Mouse (Mus musculus) forebrain, embryonic 12.5 days (tissue): ENCODE measurements around the gene Atg16l1. TPM values are rescaled to one million over a fixed set of nuclear protein-coding genes. Genes with fewer than 3 reads are reported as not detected.

ENCODE experiments used
- ATAC-seq: fragments of 200-750 bp; cut with Nextera tagmentation; 2 replicates; pipeline ENCODE4 v1.8.0; 2017; ENCODE audit warnings: moderate TSS enrichment; ENCODE audit not compliant: low FRiP score
- H3K27ac ChIP-seq: fragments of 300-500 bp; sonication (generic); 2 replicates; pipeline ENCODE4 v1.5.1; 2016; ENCODE audit warnings: mild to moderate bottlenecking
- H3K27me3 ChIP-seq: fragments of 300-500 bp; sonication (generic); 2 replicates; pipeline ENCODE4 v1.6.1; 2016; ENCODE audit warnings: mild to moderate bottlenecking
- H3K36me3 ChIP-seq: fragments of 300-500 bp; sonication (generic); replicated peaks from 2 replicates; pipeline ENCODE4 v1.6.1; 2016; ENCODE audit warnings: mild to moderate bottlenecking
- H3K4me1 ChIP-seq: fragments of 300-500 bp; sonication (generic); 2 replicates; pipeline ENCODE4 v1.6.1; 2016
- H3K4me2 ChIP-seq: fragments of 300-500 bp; sonication (generic); 2 replicates; pipeline ENCODE4 v1.6.1; 2016; ENCODE audit warnings: mild to moderate bottlenecking, moderate library complexity
- H3K4me3 ChIP-seq: fragments of 300-500 bp; sonication (generic); replicated peaks from 2 replicates; pipeline ENCODE4 v1.5.1; 2016; ENCODE audit warnings: mild to moderate bottlenecking
- H3K9ac ChIP-seq: fragments of 300-500 bp; sonication (generic); 2 replicates; pipeline ENCODE4 v1.6.1; 2016; ENCODE audit warnings: mild to moderate bottlenecking
- H3K9me3 ChIP-seq: fragments of 300-500 bp; sonication (generic); 2 replicates; pipeline ENCODE4 v1.6.1; 2016
- WGBS: fragments of 180-500 bp; shearing (Covaris S2); methylation state at CpG from one replicate; pipeline ENCODE4 v1.1.7; 2016; 5-methylcytosine and 5-hydroxymethylcytosine counted together
- polyA plus RNA-seq: library from polyadenylated mRNA; unstranded; fragments of >200 nt; fragmentation: Nextera tagmentation; extraction: Ambion mirVana; gene quantifications from 2 replicates; pipeline ENCODE4 v1.2.1, GENCODE M21; 2016

Atg16l1 gene
- polyA plus RNA-seq, 1 experiment from 2014 or later = 51.4 TPM

GRCm38 (mm10) chr1:87733212-87733611 lies 22.5 kb upstream of the Atg16l1 start:
- Histone ChIP-seq H3K9me3 (no peaks in the 10 kb centered on the region), H3K4me3 (no peak overlapping the region), H3K4me2 (no peak overlapping the region), H3K36me3 (no peaks in the 10 kb centered on the region), H3K9ac (no peak overlapping the region), H3K27me3 (no peaks in the 10 kb centered on the region), H3K27ac (no peak overlapping the region), H3K4me1 (no peaks in the 10 kb centered on the region)
- 90% methylated on average over 5 of the region's 5 CpGs for WGBS
- no peak for ATAC-seq

GRCm38 (mm10) chr1:87734153-87734552 lies 21.5 kb upstream of the Atg16l1 start:
- no peak overlapping the region for H3K27ac ChIP-seq
- no peak overlapping the region for H3K9ac ChIP-seq
- WGBS = 87% methylated on average over 3 of the region's 3 CpGs
- H3K9me3 ChIP-seq = no peaks in the 10 kb centered on the region
- no peak overlapping the region for H3K4me2 ChIP-seq
- ATAC-seq = no peak
- no peak overlapping the region for H3K4me3 ChIP-seq
- H3K27me3 ChIP-seq = no peaks in the 10 kb centered on the region
- H3K36me3 ChIP-seq = no peaks in the 10 kb centered on the region
- H3K4me1 ChIP-seq = no peaks in the 10 kb centered on the region

- 86% methylated on average over 6 of the region's 6 CpGs for WGBS
- H3K36me3 ChIP-seq = no peaks in the 10 kb centered on the region
- ATAC-seq = no peak
- no peak overlapping the region for H3K9ac ChIP-seq
- H3K4me2 ChIP-seq = no peak overlapping the region
- no peak overlapping the region for H3K27ac ChIP-seq
- H3K4me1 ChIP-seq = no peaks in the 10 kb centered on the region
- no peak overlapping the region for H3K4me3 ChIP-seq
- no peaks in the 10 kb centered on the region for H3K27me3 ChIP-seq
- H3K9me3 ChIP-seq = no peaks in the 10 kb centered on the region
Measured at GRCm38 (mm10) chr1:87740584-87741290, 14.9 kb upstream of the Atg16l1 start.

GRCm38 (mm10) chr1:87749360-87749973 lies 6.2 kb upstream of the Atg16l1 start:
- no peak overlapping the region for H3K4me3 ChIP-seq
- no peaks in the 10 kb centered on the region for H3K4me1 ChIP-seq
- no peaks in the 10 kb centered on the region for H3K27me3 ChIP-seq
- H3K9me3 ChIP-seq = no peaks in the 10 kb centered on the region
- H3K9ac ChIP-seq = no peak overlapping the region
- H3K36me3 ChIP-seq = no peaks in the 10 kb centered on the region
- no peak overlapping the region for H3K27ac ChIP-seq
- ATAC-seq = no peak
- H3K4me2 ChIP-seq = no peak overlapping the region

- no peak for ATAC-seq
- no peak overlapping the region for H3K9ac ChIP-seq
- H3K36me3 ChIP-seq = peaks cover 92% of the 10 kb centered on the region
- H3K27me3 ChIP-seq = no peaks in the 10 kb centered on the region
- H3K27ac ChIP-seq = no peak overlapping the region
- no peaks in the 10 kb centered on the region for H3K4me1 ChIP-seq
- no peaks in the 10 kb centered on the region for H3K9me3 ChIP-seq
- H3K4me2 ChIP-seq = no peak overlapping the region
- H3K4me3 ChIP-seq = no peak overlapping the region
- WGBS = 98% methylated on average over 3 of the region's 3 CpGs
Measured at GRCm38 (mm10) chr1:87763821-87764220, 8.2 kb downstream of the Atg16l1 start.

- Histone ChIP-seq H3K27ac (no peak overlapping the region), H3K36me3 (peaks cover 91% of the 10 kb centered on the region)
Measured at GRCm38 (mm10) chr1:87765741-87766140, 10.1 kb downstream of the Atg16l1 start.

GRCm38 (mm10) chr1:87766233-87766632 lies 10.6 kb downstream of the Atg16l1 start:
- Histone ChIP-seq H3K9ac (no peak overlapping the region), H3K27ac (no peak overlapping the region), H3K9me3 (no peaks in the 10 kb centered on the region), H3K4me1 (no peaks in the 10 kb centered on the region), H3K4me2 (no peak overlapping the region), H3K36me3 (peaks cover 92% of the 10 kb centered on the region), H3K4me3 (no peak overlapping the region), H3K27me3 (no peaks in the 10 kb centered on the region)
- ATAC-seq = no peak
- 94% methylated on average over 3 of the region's 3 CpGs for WGBS

More at GRCm38 (mm10) chr1:87765741-87766140, 10.1 kb downstream of the Atg16l1 start:
- Histone ChIP-seq H3K27me3 (no peaks in the 10 kb centered on the region), H3K4me2 (no peak overlapping the region), H3K9me3 (no peaks in the 10 kb centered on the region), H3K4me3 (no peak overlapping the region), H3K9ac (no peak overlapping the region), H3K4me1 (no peaks in the 10 kb centered on the region)
- no peak for ATAC-seq
- 94% methylated on average over 2 of the region's 2 CpGs for WGBS

- Histone ChIP-seq H3K4me2 (no peak overlapping the region), H3K27ac (no peak overlapping the region), H3K9ac (no peak overlapping the region), H3K4me3 (no peak overlapping the region), H3K36me3 (peaks cover 91% of the 10 kb centered on the region), H3K27me3 (no peaks in the 10 kb centered on the region), H3K4me1 (no peaks in the 10 kb centered on the region), H3K9me3 (no peaks in the 10 kb centered on the region)
- 97% methylated on average over 2 of the region's 2 CpGs for WGBS
- no peak for ATAC-seq
Measured at GRCm38 (mm10) chr1:87769263-87769662, 13.6 kb downstream of the Atg16l1 start.

- WGBS = 93% methylated on average over 3 of the region's 3 CpGs
Measured at GRCm38 (mm10) chr1:87770486-87770885, 14.8 kb downstream of the Atg16l1 start.

GRCm38 (mm10) chr1:87771724-87772123 lies 16.1 kb downstream of the Atg16l1 start:
- no peak for ATAC-seq
- 97% methylated on average over 3 of the region's 3 CpGs for WGBS
- Histone ChIP-seq H3K9me3 (no peaks in the 10 kb centered on the region), H3K27ac (no peak overlapping the region), H3K36me3 (peaks cover 92% of the 10 kb centered on the region), H3K4me3 (no peak overlapping the region), H3K9ac (no peak overlapping the region), H3K4me1 (no peaks in the 10 kb centered on the region), H3K4me2 (no peak overlapping the region), H3K27me3 (no peaks in the 10 kb centered on the region)

More at GRCm38 (mm10) chr1:87770486-87770885, 14.8 kb downstream of the Atg16l1 start:
- no peak overlapping the region for H3K4me2 ChIP-seq
- H3K9me3 ChIP-seq = no peaks in the 10 kb centered on the region
- H3K27ac ChIP-seq = no peak overlapping the region
- no peaks in the 10 kb centered on the region for H3K27me3 ChIP-seq
- no peak overlapping the region for H3K4me3 ChIP-seq
- H3K4me1 ChIP-seq = no peaks in the 10 kb centered on the region
- H3K36me3 ChIP-seq = peaks cover 92% of the 10 kb centered on the region
- no peak overlapping the region for H3K9ac ChIP-seq
- no peak for ATAC-seq

GRCm38 (mm10) chr1:87773336-87773735 lies 17.7 kb downstream of the Atg16l1 start:
- Histone ChIP-seq H3K4me3 (no peak overlapping the region), H3K9ac (no peak overlapping the region), H3K36me3 (peaks cover 91% of the 10 kb centered on the region), H3K4me1 (no peaks in the 10 kb centered on the region), H3K27me3 (no peaks in the 10 kb centered on the region), H3K27ac (no peak overlapping the region), H3K9me3 (no peaks in the 10 kb centered on the region), H3K4me2 (no peak overlapping the region)
- 88% methylated on average over 2 of the region's 2 CpGs for WGBS
- ATAC-seq = no peak

GRCm38 (mm10) chr1:87774845-87775244 lies 19.2 kb downstream of the Atg16l1 start:
- WGBS = 94% methylated on average over 7 of the region's 7 CpGs
- Histone ChIP-seq H3K36me3 (peaks cover 95% of the 10 kb centered on the region), H3K9ac (no peak overlapping the region), H3K4me3 (no peak overlapping the region), H3K9me3 (no peaks in the 10 kb centered on the region), H3K4me2 (no peak overlapping the region), H3K27me3 (no peaks in the 10 kb centered on the region), H3K4me1 (no peaks in the 10 kb centered on the region), H3K27ac (no peak overlapping the region)
- ATAC-seq = no peak

GRCm38 (mm10) chr1:87779204-87779785 lies 23.6 kb downstream of the Atg16l1 start:
- no peak overlapping the region for H3K4me3 ChIP-seq
- H3K4me1 ChIP-seq = no peaks in the 10 kb centered on the region
- H3K27ac ChIP-seq = no peak overlapping the region
- H3K4me2 ChIP-seq = no peak overlapping the region
- WGBS = 86% methylated on average over 5 of the region's 5 CpGs
- no peaks in the 10 kb centered on the region for H3K9me3 ChIP-seq
- H3K27me3 ChIP-seq = no peaks in the 10 kb centered on the region
- no peak for ATAC-seq
- no peak overlapping the region for H3K9ac ChIP-seq
- peaks cover 91% of the 10 kb centered on the region for H3K36me3 ChIP-seq
